Mouse (Mus musculus) heart, adult 2 months (tissue): ENCODE data around the gene Dbf4.
A peak's percentile ranks its signal among the peaks of the same experiment; 100 is the strongest.

Experiments
- CTCF ChIP-seq: fragments of 200-600 bp; IDR thresholded peaks from 2 replicates; pipeline ENCODE4 v1.8.1; 2022; ENCODE audit warnings: antibody characterized with exemption, mild to moderate bottlenecking, moderate library complexity
- EP300 ChIP-seq: fragments of 200-500 bp; IDR thresholded peaks from 2 replicates; pipeline ENCODE4 v1.6.1; 2011; ENCODE audit warnings: low read depth, low read length, control low read depth; ENCODE audit not compliant: insufficient read depth
- POLR2A ChIP-seq: fragments of 200-500 bp; IDR thresholded peaks from 2 replicates; pipeline ENCODE4 v1.6.1; 2011; ENCODE audit warnings: mild to moderate bottlenecking, low read depth, low read length, control low read depth; ENCODE audit not compliant: insufficient read depth

- TF ChIP-seq POLR2A, result peak; percentile 59; the same call in 1 of the 2 replicates
- TF ChIP-seq CTCF, result no peak
- TF ChIP-seq EP300, result no peak
Observed at GRCm38 (mm10) chr5:8422157-8422931, at the start of gene Dbf4, which contains the start of gene Slc25a40.
